Mouse (Mus musculus) cerebellum, postnatal 25 days (tissue): ENCODE data around the gene Mark4.

Experiments
- DNase-seq, 2 experiments: peaks; one replicate each; pipeline ENCODE4 v3.0.0; 2021; ENCODE audit warnings: mixed read lengths in 2 of 2

Mark4 gene

DNA sequence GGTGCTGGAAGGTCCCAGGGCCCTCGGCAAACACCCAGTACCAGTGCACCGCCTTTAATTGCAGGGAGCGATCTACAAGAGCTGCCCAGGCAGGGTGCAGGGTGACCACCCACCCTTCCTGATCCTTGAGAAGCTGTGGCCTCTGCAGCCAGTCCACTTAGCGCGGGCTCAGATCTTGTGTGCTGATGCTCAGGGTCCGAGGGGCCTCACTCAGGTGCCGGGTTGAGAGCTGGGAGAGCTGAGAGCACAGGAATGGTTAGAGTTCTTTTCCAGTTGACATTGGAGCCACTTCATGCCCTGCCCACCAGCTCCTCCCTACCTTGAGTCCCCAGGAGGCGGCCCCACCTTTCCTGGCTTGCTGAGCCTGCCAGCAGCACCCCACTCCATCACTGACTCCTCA lies 64.1 kb downstream of the Mark4 start:
- no peak for DNase-seq

DNA sequence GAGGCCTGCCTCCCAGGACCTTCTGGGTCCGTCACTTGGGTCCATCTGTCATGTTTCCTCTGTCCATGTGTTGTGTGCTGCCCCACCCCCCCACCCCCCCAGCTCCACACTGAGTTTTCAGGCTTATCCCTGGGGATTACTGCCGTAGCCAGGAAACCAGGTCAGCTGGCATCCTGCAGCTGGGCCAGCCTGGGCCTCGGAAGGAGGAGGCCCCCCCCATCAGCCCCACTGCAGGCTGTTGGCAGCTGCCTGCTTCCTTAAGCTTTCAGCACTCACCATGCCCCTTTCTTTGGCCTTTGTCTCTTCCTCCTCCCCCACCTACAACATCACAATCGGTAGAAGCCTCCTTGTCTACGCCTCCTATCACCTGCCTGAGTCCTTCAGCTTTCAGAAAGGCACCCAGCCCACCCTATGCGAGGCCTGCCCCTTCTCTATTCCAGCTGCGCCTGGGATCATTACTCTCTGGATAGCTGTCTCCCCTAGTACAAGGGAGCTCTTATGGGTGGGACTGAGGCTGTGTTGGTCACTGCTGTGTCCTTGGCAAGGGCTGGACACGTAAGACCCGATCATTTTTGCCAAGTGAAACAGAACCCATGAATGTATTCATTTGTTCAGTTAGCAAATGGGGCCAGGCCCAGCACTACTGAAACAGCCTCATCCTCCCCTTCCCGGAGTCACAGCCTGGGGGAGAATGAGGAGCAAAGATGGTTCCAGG lies 69.8 kb downstream of the Mark4 start:
- DNase-seq = peak in 1 of 2 experiments; percentile 40

DNA sequence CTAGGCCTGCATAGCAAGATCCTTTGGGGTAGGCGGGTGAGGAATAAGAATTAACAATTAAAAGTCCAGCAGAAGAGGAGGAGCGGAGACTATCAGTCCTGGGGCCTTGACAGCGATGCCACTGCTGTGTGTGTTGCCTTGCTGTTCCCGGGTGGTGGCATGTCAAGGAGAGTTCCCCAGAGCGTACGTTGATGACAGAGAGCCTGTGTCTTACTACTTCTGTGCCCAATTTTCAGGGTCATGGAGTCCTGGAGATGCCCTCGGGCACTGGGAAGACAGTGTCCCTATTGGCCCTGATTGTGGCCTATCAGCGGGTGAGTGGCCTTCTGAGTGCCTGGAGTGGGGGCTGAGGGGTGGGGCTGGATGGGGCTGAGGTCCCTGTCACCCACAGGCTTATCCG lies 74.9 kb downstream of the Mark4 start:
- DNase-seq = no peak

DNA sequence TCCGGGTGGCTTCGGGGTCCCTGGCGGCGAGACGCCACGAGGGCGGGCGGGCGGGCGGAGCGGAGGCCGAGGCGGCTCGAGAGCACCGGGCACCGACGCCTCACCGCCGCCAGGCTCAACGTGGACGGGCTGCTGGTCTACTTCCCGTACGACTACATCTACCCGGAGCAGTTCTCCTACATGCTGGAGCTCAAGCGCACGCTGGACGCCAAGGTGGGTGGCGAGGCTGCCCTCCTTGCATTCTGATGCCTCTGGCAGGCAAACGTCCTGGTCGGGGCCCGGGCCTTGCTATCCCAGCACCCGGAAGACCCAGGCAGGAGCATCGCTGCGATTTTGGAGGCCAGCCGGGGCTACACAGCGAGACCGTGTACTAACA lies 76.5 kb downstream of the Mark4 start:
- DNase-seq = no peak

DNA sequence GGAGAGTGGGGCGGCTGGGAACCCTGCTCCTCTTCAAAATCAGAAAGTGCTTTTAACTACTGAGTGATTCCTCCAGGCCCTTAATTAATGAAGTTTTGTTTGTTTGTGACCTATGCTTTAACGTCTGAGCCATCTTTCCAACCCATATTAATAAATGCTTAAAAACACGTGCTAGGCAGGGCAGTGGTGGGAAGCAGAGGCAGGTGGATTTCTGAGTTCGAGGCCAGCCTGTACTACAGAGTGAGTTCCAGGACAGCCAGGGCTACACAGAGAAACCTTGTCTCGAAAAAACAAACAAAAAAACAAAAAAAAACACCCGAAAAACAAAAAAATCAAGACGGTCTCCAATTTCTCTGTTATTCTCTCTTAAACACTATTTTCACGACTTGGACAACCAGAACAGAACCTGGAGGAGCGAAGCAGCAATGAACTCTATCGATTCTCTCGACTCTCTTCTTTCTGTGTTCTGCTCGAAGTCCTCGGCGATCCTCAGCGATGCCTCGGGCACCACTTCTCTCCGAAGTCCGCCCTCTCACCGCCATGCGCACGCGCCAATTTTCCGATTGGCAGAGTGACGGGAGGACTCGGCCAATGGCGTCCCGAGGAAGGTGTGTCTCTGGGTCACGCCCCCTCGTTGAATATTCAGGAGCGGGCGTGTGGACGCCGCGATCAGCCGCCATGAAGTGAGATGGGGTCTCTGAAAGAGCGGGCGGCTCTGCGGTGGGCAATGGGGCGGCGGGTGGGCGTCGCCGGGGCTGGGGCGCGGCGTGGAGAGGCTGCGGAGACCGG lies 77.0 kb downstream of the Mark4 start, which contains the start of gene Ercc2:
Gene Ercc2, plus strand, starts transcription at position 634 of the 789 bp plus-strand sequence.
- DNase-seq = peak; percentile 99

DNA sequence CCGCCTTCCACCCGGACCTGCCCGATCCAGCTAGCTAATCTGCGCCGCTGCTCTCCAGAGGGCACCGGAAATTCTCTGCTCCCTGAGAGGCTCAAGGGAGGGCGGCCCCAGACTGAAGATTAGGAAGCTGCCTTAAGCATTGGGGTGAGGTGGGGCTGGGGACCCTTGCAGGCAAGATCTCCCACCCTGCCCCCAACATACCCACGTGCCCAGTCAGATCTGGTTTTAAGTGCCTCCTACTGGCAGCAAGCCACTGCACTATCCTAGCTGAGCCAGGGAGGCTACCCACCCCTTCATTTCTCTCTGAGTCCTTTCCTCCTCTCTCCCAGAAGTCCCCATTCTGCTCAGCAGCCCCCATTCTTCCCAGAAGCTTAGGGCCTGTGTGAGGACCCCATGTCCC lies 80.6 kb downstream of the Mark4 start:
- no peak for DNase-seq

DNA sequence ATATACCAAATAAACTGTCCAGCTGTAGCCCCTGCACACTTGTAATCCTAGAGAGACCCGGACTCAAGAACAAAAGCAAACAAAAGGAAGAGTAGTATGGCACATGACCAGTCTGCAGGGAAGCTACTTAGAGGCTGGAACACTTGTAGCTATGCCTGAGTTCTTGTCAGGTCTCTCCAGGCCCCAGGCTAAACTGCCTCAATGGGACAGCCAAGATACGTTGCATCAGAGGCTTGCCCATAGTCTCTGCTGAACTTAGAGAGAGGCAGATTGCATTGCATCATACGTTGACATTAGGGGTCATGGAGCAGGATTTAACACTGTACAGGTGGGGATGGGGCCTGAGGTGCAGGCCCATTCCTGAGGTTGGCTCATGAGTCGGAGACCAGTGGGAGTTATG lies 82.6 kb downstream of the Mark4 start:
- no peak for DNase-seq

DNA sequence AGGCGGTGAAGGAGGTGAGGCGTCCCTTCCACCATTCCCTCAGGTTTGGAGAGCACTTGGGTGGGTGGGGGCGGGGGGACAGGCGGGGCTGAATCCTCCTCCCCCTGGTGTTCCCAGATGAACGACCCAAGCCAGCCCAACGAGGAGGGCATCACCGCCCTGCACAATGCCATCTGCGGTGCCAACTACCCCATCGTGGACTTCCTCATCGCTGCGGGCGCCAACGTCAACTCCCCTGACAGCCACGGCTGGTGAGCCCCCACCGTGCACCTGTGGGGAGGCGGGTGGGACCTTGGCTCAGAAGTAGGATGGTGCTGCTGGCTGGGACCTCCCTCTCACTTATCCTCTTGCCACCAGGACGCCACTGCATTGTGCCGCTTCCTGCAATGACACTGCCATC lies 83.3 kb downstream of the Mark4 start:
- DNase-seq = no peak
